Mouse (Mus musculus) myocyte (in vitro differentiated cells): ENCODE results near the gene Cyp4f40. TPM values are rescaled to one million over a fixed set of nuclear protein-coding genes. Genes with fewer than 3 reads are reported as not detected.
A peak's percentile ranks its signal among the peaks of the same experiment; 100 is the strongest.

Source experiments
- H3K27me3 ChIP-seq: one replicate; pipeline ENCODE4 v1.6.1; 2011; ENCODE audit not compliant: control insufficient read depth, insufficient read depth, insufficient read length
- H3K36me3 ChIP-seq: one replicate; pipeline ENCODE4 v1.6.1; 2011; ENCODE audit not compliant: control insufficient read depth, insufficient read depth
- H3K4me2 ChIP-seq: one replicate; pipeline ENCODE4 v1.6.1; 2011; ENCODE audit warnings: low read depth, control low read depth
- H3K4me3 ChIP-seq: one replicate; pipeline ENCODE4 v1.5.1; 2011; ENCODE audit warnings: mild to moderate bottlenecking, control low read depth, moderate library complexity
- H3K79me2 ChIP-seq: one replicate; pipeline ENCODE4 v1.6.1; 2011; ENCODE audit not compliant: control insufficient read depth, insufficient read depth
- H3ac ChIP-seq: one replicate; pipeline ENCODE4 v1.6.1; 2011; ENCODE audit not compliant: control insufficient read depth, insufficient read length
- CEBPB ChIP-seq: IDR thresholded peaks from 2 replicates; pipeline ENCODE4 v1.6.1; 2011; ENCODE audit warnings: mild to moderate bottlenecking, moderate library complexity; ENCODE audit not compliant: poor library complexity, insufficient read depth, severe bottlenecking
- E2F4 ChIP-seq: IDR thresholded peaks from one replicate; pipeline ENCODE4 v1.6.1; 2011; ENCODE audit warnings: mild to moderate bottlenecking, control low read depth, moderate library complexity; ENCODE audit not compliant: insufficient read depth
- MAX ChIP-seq: IDR thresholded peaks from one replicate; pipeline ENCODE4 v1.6.1; 2011; ENCODE audit warnings: low read depth, mild to moderate bottlenecking, control low read depth
- MYOD1 ChIP-seq, 3 experiments: IDR thresholded peaks; one replicate each; pipeline ENCODE4 v1.6.1; 2011; ENCODE audit warnings: control low read depth in 2 of 3, low read depth in 2 of 3, mild to moderate bottlenecking in 2 of 3, moderate library complexity in 1 of 3; ENCODE audit not compliant: insufficient read length in 2 of 3, control insufficient read depth in 1 of 3
- MYOG ChIP-seq, 3 experiments: IDR thresholded peaks; one replicate each; pipeline ENCODE4 v1.6.1; 2011; ENCODE audit warnings: control low read depth in 2 of 3, low read depth in 2 of 3, mild to moderate bottlenecking in 2 of 3; ENCODE audit not compliant: insufficient read length in 2 of 3, control insufficient read depth in 1 of 3, insufficient read depth in 1 of 3
- POLR2A ChIP-seq: IDR thresholded peaks from one replicate; pipeline ENCODE4 v1.6.1; 2011; ENCODE audit warnings: low read depth, mild to moderate bottlenecking, control low read depth, moderate library complexity; ENCODE audit not compliant: insufficient read length
- POLR2AphosphoS2 ChIP-seq: IDR thresholded peaks from one replicate; pipeline ENCODE4 v1.6.1; 2011; ENCODE audit warnings: low read depth, control low read depth; ENCODE audit not compliant: insufficient read length
- REST ChIP-seq: IDR thresholded peaks from one replicate; pipeline ENCODE4 v1.6.1; 2011; ENCODE audit warnings: mild to moderate bottlenecking, control low read depth, moderate library complexity; ENCODE audit not compliant: insufficient read depth, insufficient read length
- SRF ChIP-seq: IDR thresholded peaks from one replicate; pipeline ENCODE4 v1.6.1; 2011; ENCODE audit warnings: low read depth; ENCODE audit not compliant: control insufficient read depth, insufficient read length
- TCF12 ChIP-seq: IDR thresholded peaks from one replicate; pipeline ENCODE4 v1.6.1; 2011; ENCODE audit warnings: mild to moderate bottlenecking, control low read depth; ENCODE audit not compliant: poor library complexity, insufficient read depth, severe bottlenecking
- TCF3 ChIP-seq: IDR thresholded peaks from one replicate; pipeline ENCODE4 v1.6.1; 2011; ENCODE audit warnings: low read depth, control low read depth; ENCODE audit not compliant: insufficient read length
- USF1 ChIP-seq: IDR thresholded peaks from one replicate; pipeline ENCODE4 v1.6.1; 2011; ENCODE audit warnings: low read depth, mild to moderate bottlenecking, control low read depth, moderate library complexity
- polyA plus RNA-seq: library from polyadenylated mRNA; unstranded; fragments of >200 nt; fragmentation: generic; extraction: Trizol; gene quantifications from one replicate; pipeline ENCODE4 v1.2.1, GENCODE M21; 2012; ENCODE audit warnings: missing spikeins

Cyp4f40 gene
- polyA plus RNA-seq, 1 experiment: 1.9 TPM

DNA sequence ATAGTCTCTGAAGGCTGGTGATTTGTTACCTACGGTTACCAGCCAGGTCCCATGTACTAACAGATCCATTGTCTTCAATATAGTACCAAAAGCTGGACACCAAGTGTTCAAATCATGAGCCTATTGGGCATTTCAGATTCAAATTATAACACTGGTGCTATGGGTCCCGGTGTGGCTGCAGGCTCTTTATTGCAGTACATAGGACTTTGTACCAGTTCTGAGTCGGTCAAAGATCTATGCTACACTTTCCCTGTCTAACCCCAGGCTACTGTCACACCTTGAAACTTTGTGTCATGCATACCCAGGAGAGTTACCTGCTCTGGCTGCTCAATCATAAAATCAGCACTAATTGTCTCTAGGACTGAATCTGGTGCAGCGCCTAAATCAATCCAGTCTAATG is 4.8 kb upstream of the Cyp4f40 start:
- TF ChIP-seq E2F4 (no peak), USF1 (no peak), REST (no peak), TCF3 (no peak)
- H3K4me3 ChIP-seq: no peak overlapping the region
- no peaks in the 10 kb centered on the region for H3K79me2 ChIP-seq
- no peak overlapping the region for H3K4me2 ChIP-seq
- no peaks in the 10 kb centered on the region for H3K36me3 ChIP-seq
- H3ac ChIP-seq: no peak overlapping the region
- no peaks in the 10 kb centered on the region for H3K27me3 ChIP-seq

- TF ChIP-seq MYOG (IDR thresholded peaks at IDR 0.05; ENCODE audit: control insufficient read depth in 1 of 3, insufficient read depth in 1 of 3, insufficient read length in 2 of 3, low read depth in 2 of 3) (no peak), POLR2AphosphoS2 (no peak), E2F4 (no peak), MYOD1 (IDR thresholded peaks at IDR 0.05; ENCODE audit: control insufficient read depth in 1 of 3, insufficient read length in 2 of 3, low read depth in 2 of 3) (no peak), POLR2A (no peak), TCF3 (no peak), SRF (no peak), CEBPB (no peak), REST (no peak), USF1 (no peak), MAX (no peak)
- no peak overlapping the region for H3K4me3 ChIP-seq
- H3K4me2 ChIP-seq: no peak overlapping the region
- H3ac ChIP-seq: no peak overlapping the region
- no peaks in the 10 kb centered on the region for H3K79me2 ChIP-seq
- H3K36me3 ChIP-seq: no peaks in the 10 kb centered on the region
- no peaks in the 10 kb centered on the region for H3K27me3 ChIP-seq
Measured at GRCm38 (mm10) chr17:32657041-32657440, 1.7 kb upstream of the Cyp4f40 start.

DNA sequence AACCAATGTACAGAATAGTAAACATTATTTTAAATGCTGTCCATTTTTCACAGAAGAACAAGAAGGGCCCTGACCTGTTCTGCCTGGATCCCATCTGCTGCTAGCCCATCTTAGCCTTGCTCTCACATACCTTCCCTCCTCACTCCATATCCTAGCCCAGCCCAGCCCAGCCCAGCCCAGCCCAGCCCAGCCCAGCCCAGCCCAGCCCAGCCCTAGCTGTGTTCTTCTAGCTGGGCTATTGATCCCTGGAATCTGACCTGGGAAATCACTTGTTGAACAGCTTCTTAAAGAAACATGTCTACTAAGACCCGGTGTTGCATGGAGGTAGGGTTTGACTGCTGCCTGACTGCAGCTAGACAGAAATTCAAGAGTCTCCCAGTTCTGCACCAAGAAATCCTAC is 454 bp upstream of the Cyp4f40 start:
- no peaks in the 10 kb centered on the region for H3K36me3 ChIP-seq
- no peak overlapping the region for H3K4me3 ChIP-seq
- H3ac ChIP-seq: no peak overlapping the region
- no peaks in the 10 kb centered on the region for H3K27me3 ChIP-seq
- TF ChIP-seq POLR2AphosphoS2 (no peak), POLR2A (no peak), SRF (no peak), MYOD1 (IDR thresholded peaks at IDR 0.05; ENCODE audit: control insufficient read depth in 1 of 3, insufficient read length in 2 of 3, low read depth in 2 of 3) (no peak), MYOG (IDR thresholded peaks at IDR 0.05; ENCODE audit: control insufficient read depth in 1 of 3, insufficient read depth in 1 of 3, insufficient read length in 2 of 3, low read depth in 2 of 3) (no peak), CEBPB (no peak), E2F4 (no peak), USF1 (no peak), TCF3 (no peak), TCF12 (no peak), MAX (no peak), REST (no peak)
- H3K4me2 ChIP-seq: no peak overlapping the region
- H3K79me2 ChIP-seq: no peaks in the 10 kb centered on the region

DNA sequence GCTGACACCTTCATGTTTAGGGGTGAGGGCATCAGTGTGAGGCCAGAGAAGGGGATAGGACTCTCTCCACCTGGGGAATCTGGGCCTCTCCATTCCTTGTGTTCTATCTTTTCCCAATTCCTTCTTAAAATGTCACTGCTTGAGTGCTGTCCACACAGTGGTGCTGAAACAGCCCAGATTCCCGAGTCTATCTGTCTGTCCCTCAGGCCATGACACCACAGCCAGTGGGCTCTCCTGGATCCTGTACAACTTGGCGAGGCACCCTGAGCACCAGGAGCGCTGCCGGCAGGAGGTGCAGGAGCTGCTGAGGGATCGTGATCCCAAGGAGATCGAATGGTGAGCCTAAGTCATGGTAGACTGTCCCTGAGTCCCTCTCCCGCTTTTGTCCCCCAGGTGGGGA is 15.3 kb downstream of the Cyp4f40 start:
- H3K79me2 ChIP-seq: no peaks in the 10 kb centered on the region
- TF ChIP-seq MYOD1 (IDR thresholded peaks at IDR 0.05; ENCODE audit: control insufficient read depth in 1 of 3, insufficient read length in 2 of 3, low read depth in 2 of 3) (no peak), POLR2A (no peak), REST (peak; percentile 65)
- H3K4me2 ChIP-seq: no peak overlapping the region
- no peak overlapping the region for H3K4me3 ChIP-seq
- H3K36me3 ChIP-seq: no peaks in the 10 kb centered on the region
- H3K27me3 ChIP-seq: no peaks in the 10 kb centered on the region
- no peak overlapping the region for H3ac ChIP-seq

- no peak for TF ChIP-seq USF1
- TF ChIP-seq SRF: no peak
- no peak for TF ChIP-seq MYOG (IDR thresholded peaks at IDR 0.05; ENCODE audit: control insufficient read depth in 1 of 3, insufficient read depth in 1 of 3, insufficient read length in 2 of 3, low read depth in 2 of 3)
- no peak for TF ChIP-seq MYOD1 (IDR thresholded peaks at IDR 0.05; ENCODE audit: control insufficient read depth in 1 of 3, insufficient read length in 2 of 3, low read depth in 2 of 3)
- no peak for TF ChIP-seq POLR2A
- TF ChIP-seq POLR2AphosphoS2: no peak
- TF ChIP-seq E2F4: no peak
- Histone ChIP-seq H3K27me3 (no peaks in the 10 kb centered on the region), H3K4me3 (no peak overlapping the region)
Measured at GRCm38 (mm10) chr17:32676040-32676635, 17.4 kb downstream of the Cyp4f40 start.

More at GRCm38 (mm10) chr17:32676040-32676635, 17.4 kb downstream of the Cyp4f40 start:
- H3K36me3 ChIP-seq: no peaks in the 10 kb centered on the region
- no peak overlapping the region for H3K4me2 ChIP-seq
- no peak overlapping the region for H3ac ChIP-seq
- H3K79me2 ChIP-seq: no peaks in the 10 kb centered on the region
